Mouse (Mus musculus) embryonic facial prominence, embryonic 12.5 days (tissue): ENCODE data around the gene Frmd6. TPM values are rescaled to one million over a fixed set of nuclear protein-coding genes. Genes with fewer than 3 reads are reported as not detected.

Experiments used
- ATAC-seq: fragments of 200-750 bp; cut with Nextera tagmentation; 2 replicates; pipeline ENCODE4 v1.8.0; 2017; ENCODE audit not compliant: insufficient number of reproducible peaks, insufficient read depth, low FRiP score, low TSS enrichment
- H3K27ac ChIP-seq: fragments of 300-500 bp; sonication (generic); 2 replicates; pipeline ENCODE4 v1.5.1; 2016; ENCODE audit warnings: mild to moderate bottlenecking
- H3K27me3 ChIP-seq: fragments of 300-500 bp; sonication (generic); 2 replicates; pipeline ENCODE4 v1.6.1; 2016; ENCODE audit warnings: mild to moderate bottlenecking, moderate library complexity
- H3K36me3 ChIP-seq: fragments of 300-500 bp; sonication (generic); 2 replicates; pipeline ENCODE4 v1.6.1; 2016; ENCODE audit warnings: mild to moderate bottlenecking
- H3K4me1 ChIP-seq: fragments of 300-500 bp; sonication (generic); 2 replicates; pipeline ENCODE4 v1.6.1; 2016
- H3K4me2 ChIP-seq: fragments of 300-500 bp; sonication (generic); replicated peaks from 2 replicates; pipeline ENCODE4 v1.6.1; 2016; ENCODE audit warnings: mild to moderate bottlenecking, moderate library complexity
- H3K4me3 ChIP-seq: fragments of 300-500 bp; sonication (generic); 2 replicates; pipeline ENCODE4 v1.5.1; 2016; ENCODE audit warnings: mild to moderate bottlenecking
- H3K9ac ChIP-seq: fragments of 300-500 bp; sonication (generic); 2 replicates; pipeline ENCODE4 v1.6.1; 2016; ENCODE audit warnings: mild to moderate bottlenecking, moderate library complexity
- H3K9me3 ChIP-seq: fragments of 300-500 bp; sonication (generic); 2 replicates; pipeline ENCODE4 v1.6.1; 2016; ENCODE audit warnings: mild to moderate bottlenecking, moderate library complexity
- WGBS: fragments of 180-500 bp; shearing (Covaris S2); methylation state at CpG from one replicate; pipeline ENCODE4 v1.1.7; 2016; 5-methylcytosine and 5-hydroxymethylcytosine counted together
- polyA plus RNA-seq: library from polyadenylated mRNA; unstranded; fragments of >200 nt; fragmentation: Nextera tagmentation; extraction: Ambion mirVana; gene quantifications from 2 replicates; pipeline ENCODE4 v1.2.1, GENCODE M21; 2016

The Frmd6 gene
- polyA plus RNA-seq, 1 experiment from 2014 or later, result 81.3 TPM

DNA sequence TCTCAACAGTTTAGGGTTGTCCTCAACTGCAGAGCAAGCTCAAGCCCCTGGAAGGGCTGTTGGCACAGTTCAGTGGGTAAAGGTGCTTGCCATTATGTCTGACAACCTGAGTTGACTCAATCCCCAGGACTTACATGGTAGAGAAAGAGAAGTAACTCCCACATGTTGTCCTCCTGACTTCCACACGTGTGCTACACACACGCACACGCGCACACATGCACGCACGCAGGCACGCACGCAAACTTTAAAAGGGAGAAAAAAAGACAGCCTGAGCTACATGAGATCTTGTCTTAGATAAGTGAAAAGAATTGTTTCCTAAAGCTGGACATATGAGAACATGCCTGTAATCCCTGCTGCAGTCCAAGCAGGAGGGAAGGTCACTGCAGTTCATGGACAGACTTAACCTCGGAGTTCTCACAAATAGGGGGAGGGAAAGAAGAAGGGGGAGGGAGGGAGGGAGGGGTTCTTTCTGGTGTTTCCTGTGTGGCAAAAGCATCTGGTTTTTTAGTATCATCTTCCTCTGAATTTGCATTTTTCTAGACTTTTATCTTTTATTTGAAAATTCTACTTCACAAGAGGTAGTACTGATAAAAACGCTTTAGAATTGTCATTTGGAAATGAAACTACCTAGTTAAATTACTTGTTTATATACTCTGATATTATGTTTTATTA, 121.4 kb downstream of the Frmd6 start:
- no peak overlapping the region for H3K4me3 ChIP-seq
- peaks cover 52% of the 10 kb centered on the region for H3K36me3 ChIP-seq
- WGBS, result 91% methylated on average over 10 of the region's 10 CpGs
- ATAC-seq, result no peak
- no peaks in the 10 kb centered on the region for H3K4me1 ChIP-seq
- no peak overlapping the region for H3K4me2 ChIP-seq
- no peaks in the 10 kb centered on the region for H3K9me3 ChIP-seq
- H3K9ac ChIP-seq, result no peak overlapping the region
- H3K27me3 ChIP-seq, result no peaks in the 10 kb centered on the region
- no peak overlapping the region for H3K27ac ChIP-seq

Other genes with a start within 250 kb of the Frmd6 start
- 224 and 237 TPM in 2 replicates for gene Actr10, start 112.3 kb downstream of the Frmd6 start, polyA plus RNA-seq
- gene Psma3, start 149.1 kb downstream of the Frmd6 start, polyA plus RNA-seq, result 621 and 638 TPM in 2 replicates
- gene Arid4a, start 190.5 kb downstream of the Frmd6 start, polyA plus RNA-seq, result 33.1 and 34.0 TPM in 2 replicates